Mouse (Mus musculus) bone marrow macrophage, adult 2 months (primary cell): Measurements from ENCODE around the gene Ttc23. TPM values are rescaled to one million over a fixed set of nuclear protein-coding genes. Genes with fewer than 3 reads are reported as not detected.

Source experiments
- H3K27ac ChIP-seq: 2 replicates; pipeline ENCODE4 v1.5.1; 2012; ENCODE audit warnings: low read depth, low read length; ENCODE audit not compliant: insufficient read depth
- H3K4me1 ChIP-seq: 2 replicates; pipeline ENCODE4 v1.6.1; 2012; ENCODE audit warnings: low read length; ENCODE audit not compliant: control insufficient read depth, insufficient read depth
- H3K4me3 ChIP-seq: 2 replicates; pipeline ENCODE4 v1.5.1; 2012; ENCODE audit warnings: mild to moderate bottlenecking, low read length, moderate library complexity; ENCODE audit not compliant: insufficient read depth
- CTCF ChIP-seq: IDR thresholded peaks from 2 replicates; pipeline ENCODE4 v1.5.1; 2012; ENCODE audit warnings: low read depth, mild to moderate bottlenecking, low read length, moderate library complexity
- POLR2A ChIP-seq: IDR thresholded peaks from 2 replicates; pipeline ENCODE4 v1.6.1; 2012; ENCODE audit warnings: mild to moderate bottlenecking, low read depth, low read length, borderline replicate concordance
- polyA plus RNA-seq: library from polyadenylated mRNA; stranded (reverse); fragments of >200 nt; gene quantifications from 2 replicates; pipeline ENCODE4 v1.2.4, GENCODE M21; 2012; ENCODE audit not compliant: missing spikeins, insufficient read depth, insufficient read length

Gene Ttc23
- polyA plus RNA-seq, 1 experiment = 1.8 TPM

GRCm38 (mm10) chr7:67728809-67729208 is 81.6 kb downstream of the Ttc23 start:
- Histone ChIP-seq H3K27ac (no peak overlapping the region), H3K4me3 (no peak overlapping the region), H3K4me1 (no peaks in the 10 kb centered on the region)
- TF ChIP-seq CTCF (no peak), POLR2A (no peak)

- Histone ChIP-seq H3K27ac (no peak overlapping the region), H3K4me3 (no peak overlapping the region), H3K4me1 (no peaks in the 10 kb centered on the region)
- TF ChIP-seq CTCF = no peak
- no peak for TF ChIP-seq POLR2A
These were observed 83.4 kb downstream of the Ttc23 start for GRCm38 (mm10) chr7:67730431-67731110.

GRCm38 (mm10) chr7:67732276-67732675 is 85.1 kb downstream of the Ttc23 start:
- no peaks in the 10 kb centered on the region for H3K4me1 ChIP-seq
- no peak overlapping the region for H3K27ac ChIP-seq
- TF ChIP-seq POLR2A = no peak
- no peak for TF ChIP-seq CTCF
- no peak overlapping the region for H3K4me3 ChIP-seq

- TF ChIP-seq POLR2A (no peak), CTCF (no peak)
- no peak overlapping the region for H3K27ac ChIP-seq
- no peak overlapping the region for H3K4me3 ChIP-seq
- no peaks in the 10 kb centered on the region for H3K4me1 ChIP-seq
These were observed 93.2 kb downstream of the Ttc23 start for GRCm38 (mm10) chr7:67740382-67740781.

DNA sequence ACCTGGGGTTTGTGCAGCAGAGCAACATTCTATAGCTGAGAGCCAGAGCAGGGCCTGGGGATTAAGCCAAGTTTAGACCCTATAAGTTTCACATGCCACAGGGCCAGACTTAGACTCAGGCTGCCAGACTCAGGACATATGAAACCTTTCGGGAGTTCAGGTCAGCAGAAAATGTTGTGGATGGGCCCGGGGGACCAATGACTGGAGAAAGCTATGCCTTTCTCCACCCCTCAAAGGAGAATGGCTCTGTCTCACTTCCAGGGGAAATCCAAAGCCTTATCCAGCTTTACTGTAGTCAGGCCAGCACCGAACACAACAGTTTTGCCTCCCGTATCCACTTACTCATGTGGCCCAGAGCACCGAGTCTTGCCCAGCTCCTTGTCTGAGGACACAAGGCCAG is 93.6 kb downstream of the Ttc23 start:
- Histone ChIP-seq H3K27ac (no peak overlapping the region), H3K4me1 (no peaks in the 10 kb centered on the region), H3K4me3 (no peak overlapping the region)
- TF ChIP-seq POLR2A (no peak), CTCF (no peak)

DNA sequence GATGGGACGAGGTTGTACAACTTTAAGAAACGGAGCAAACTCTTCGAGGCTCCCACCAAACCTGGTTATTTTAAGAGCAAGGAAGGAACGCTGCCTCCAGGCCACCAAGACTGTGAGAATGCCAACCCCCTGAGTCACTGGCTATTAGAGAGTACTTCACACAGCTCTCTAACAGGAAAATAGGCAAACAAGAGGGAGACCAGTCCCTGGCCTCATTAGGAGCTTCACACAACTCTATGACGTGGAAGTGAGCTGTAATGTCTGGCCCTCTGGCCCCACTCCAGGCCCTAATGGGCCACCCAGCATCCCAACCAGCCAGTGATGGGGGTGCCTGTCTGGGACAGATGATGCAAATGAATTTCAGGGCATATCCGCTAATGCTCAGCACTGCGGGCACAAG is 94.5 kb downstream of the Ttc23 start:
- TF ChIP-seq POLR2A (no peak), CTCF (no peak)
- H3K27ac ChIP-seq = no peak overlapping the region
- no peak overlapping the region for H3K4me3 ChIP-seq
- H3K4me1 ChIP-seq = no peaks in the 10 kb centered on the region

DNA sequence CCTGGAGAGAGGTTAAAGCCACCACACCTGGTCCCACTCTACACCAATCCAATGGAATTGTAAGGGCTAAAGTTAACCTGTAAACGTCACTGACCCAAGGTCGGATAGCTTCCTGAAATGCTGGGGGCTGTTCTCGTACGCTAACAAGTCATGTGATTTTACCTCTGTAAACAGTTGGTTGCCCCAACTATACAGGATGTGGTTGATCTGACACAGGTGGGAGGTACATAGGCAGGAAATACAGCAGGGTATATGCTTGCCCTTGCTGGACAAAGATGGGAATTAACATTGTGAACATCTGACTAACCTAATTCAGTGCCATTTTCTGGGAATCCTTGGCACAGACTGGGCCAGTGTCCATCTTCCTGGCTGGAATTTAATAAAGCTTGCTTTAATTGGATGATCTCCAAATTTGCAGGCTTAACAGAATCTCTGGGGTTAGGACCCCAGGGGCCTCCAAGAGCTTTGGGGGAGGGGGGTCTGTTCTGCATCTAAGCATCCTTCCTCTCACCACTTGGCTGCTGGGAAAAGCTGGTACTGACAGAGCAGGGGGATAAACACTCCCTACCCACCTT is 100.6 kb downstream of the Ttc23 start:
- Histone ChIP-seq H3K4me3 (no peak overlapping the region), H3K4me1 (no peaks in the 10 kb centered on the region), H3K27ac (no peak overlapping the region)
- TF ChIP-seq POLR2A = no peak
- TF ChIP-seq CTCF = no peak

GRCm38 (mm10) chr7:67749441-67750239 is 102.4 kb downstream of the Ttc23 start:
- no peak overlapping the region for H3K4me3 ChIP-seq
- no peaks in the 10 kb centered on the region for H3K4me1 ChIP-seq
- no peak for TF ChIP-seq POLR2A
- H3K27ac ChIP-seq = no peak overlapping the region

- no peak for TF ChIP-seq CTCF
- TF ChIP-seq POLR2A = no peak
- no peaks in the 10 kb centered on the region for H3K4me1 ChIP-seq
- no peak overlapping the region for H3K27ac ChIP-seq
- H3K4me3 ChIP-seq = no peak overlapping the region
These were observed 107.4 kb downstream of the Ttc23 start for GRCm38 (mm10) chr7:67754606-67755005.

GRCm38 (mm10) chr7:67755366-67755765 is 108.2 kb downstream of the Ttc23 start:
- H3K4me1 ChIP-seq = no peaks in the 10 kb centered on the region
- TF ChIP-seq POLR2A (no peak), CTCF (no peak)
- no peak overlapping the region for H3K27ac ChIP-seq
- no peak overlapping the region for H3K4me3 ChIP-seq
